Mouse (Mus musculus) E14TG2a.4 (cell line): ENCODE data around the gene Azin2.

Experiments
- H3K27me3 ChIP-seq: 2 replicates; pipeline ENCODE4 v1.6.1; 2014; ENCODE audit warnings: low read length, control low read depth; ENCODE audit not compliant: insufficient read depth
- H3K36me3 ChIP-seq: 2 replicates; pipeline ENCODE4 v1.6.1; 2014; ENCODE audit warnings: low read length, control low read depth; ENCODE audit not compliant: insufficient read depth
- H3K4me1 ChIP-seq: replicated peaks from 2 replicates; pipeline ENCODE4 v1.6.1; 2014; ENCODE audit warnings: low read depth, low read length, control low read depth
- H3K4me3 ChIP-seq: replicated peaks from 2 replicates; pipeline ENCODE4 v1.5.1; 2014; ENCODE audit warnings: mild to moderate bottlenecking, low read length
- H3K9me3 ChIP-seq: 2 replicates; pipeline ENCODE4 v1.6.1; 2014; ENCODE audit warnings: low read length, control low read depth
- CTCF ChIP-seq: conservative IDR thresholded peaks from 2 replicates; pipeline ENCODE4 v1.5.1; 2014; ENCODE audit warnings: low read length
- NANOG ChIP-seq: IDR thresholded peaks from 2 replicates; pipeline ENCODE4 v1.6.1; 2014; ENCODE audit warnings: borderline replicate concordance, low read length, mixed read lengths
- POU5F1 ChIP-seq: IDR thresholded peaks from 2 replicates; pipeline ENCODE4 v1.6.1; 2014; ENCODE audit warnings: low read length, borderline replicate concordance

The Azin2 gene

DNA sequence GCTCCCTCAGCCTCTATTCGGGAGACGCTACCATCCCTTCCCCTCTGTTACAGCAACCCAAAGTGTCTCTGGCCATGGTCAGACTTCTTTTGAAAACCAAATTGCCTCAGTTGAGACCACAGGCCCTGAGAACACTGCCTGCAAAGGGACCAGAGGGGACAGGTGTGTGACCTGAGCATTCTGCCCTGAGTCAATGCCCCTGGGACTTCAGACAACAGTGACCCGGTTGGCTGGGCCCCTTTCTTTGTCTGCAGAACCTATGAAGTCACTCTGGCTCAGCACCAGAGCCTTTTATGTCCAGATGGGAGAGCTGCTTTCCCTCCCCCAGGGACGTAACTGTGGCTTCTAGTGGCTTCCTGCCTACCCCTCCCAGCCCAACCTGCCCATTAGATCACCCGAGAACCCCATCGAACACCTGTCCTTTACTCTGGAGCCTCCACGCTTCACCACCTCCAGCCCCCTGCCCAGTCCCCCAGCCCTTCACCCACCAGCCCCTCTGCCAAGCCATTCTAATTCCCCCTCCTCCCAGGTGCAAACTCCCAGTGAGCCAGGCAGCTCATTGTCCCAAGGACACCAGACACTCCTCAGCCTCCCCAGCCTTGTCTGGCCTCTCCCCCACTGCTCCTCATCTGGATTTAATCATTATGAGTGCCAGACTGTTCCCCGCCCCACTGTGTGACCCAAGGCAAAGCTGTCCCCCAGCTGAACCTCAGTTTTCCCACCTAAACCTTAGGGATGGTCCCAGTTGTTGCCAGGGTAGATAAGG is 58.0 kb downstream of the Azin2 start:
- Histone ChIP-seq H3K4me1 (peaks cover 27% of the 10 kb centered on the region), H3K9me3 (no peaks in the 10 kb centered on the region), H3K4me3 (no peak overlapping the region), H3K27me3 (peaks cover 35% of the 10 kb centered on the region), H3K36me3 (no peaks in the 10 kb centered on the region)
- TF ChIP-seq POU5F1 (no peak), CTCF (no peak), NANOG (no peak)

DNA sequence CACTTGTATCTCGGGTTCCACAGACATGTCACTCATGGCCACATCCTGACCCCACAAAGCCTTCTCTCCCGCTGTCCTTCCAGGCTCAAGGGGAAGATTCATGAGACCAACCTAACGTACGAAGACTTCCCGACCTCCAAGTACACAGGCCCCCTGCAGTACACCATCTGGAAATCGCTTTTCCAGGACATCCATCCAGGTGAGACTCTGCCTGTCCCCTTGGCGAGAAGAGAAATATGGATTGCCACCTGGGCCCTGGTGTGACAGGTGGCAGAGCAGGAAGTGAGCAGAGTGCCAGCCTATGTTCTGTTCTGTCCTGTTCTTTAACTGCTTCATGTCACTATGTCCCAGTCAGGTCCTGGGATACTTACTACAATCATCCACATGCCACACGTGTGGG is 59.9 kb downstream of the Azin2 start:
- Histone ChIP-seq H3K4me3 (no peak overlapping the region), H3K36me3 (no peaks in the 10 kb centered on the region), H3K9me3 (no peaks in the 10 kb centered on the region), H3K4me1 (peaks cover 32% of the 10 kb centered on the region), H3K27me3 (peaks cover 26% of the 10 kb centered on the region)
- TF ChIP-seq NANOG (no peak), POU5F1 (no peak), CTCF (no peak)

- H3K9me3 ChIP-seq, result no peaks in the 10 kb centered on the region
- TF ChIP-seq NANOG (no peak), POU5F1 (no peak), CTCF (no peak)
- H3K27me3 ChIP-seq, result peaks cover 26% of the 10 kb centered on the region
- H3K4me1 ChIP-seq, result peaks cover 30% of the 10 kb centered on the region
- H3K4me3 ChIP-seq, result no peak overlapping the region
- no peaks in the 10 kb centered on the region for H3K36me3 ChIP-seq
These were observed 61.8 kb downstream of the Azin2 start for GRCm38 (mm10) chr4:128900484-128900883.

DNA sequence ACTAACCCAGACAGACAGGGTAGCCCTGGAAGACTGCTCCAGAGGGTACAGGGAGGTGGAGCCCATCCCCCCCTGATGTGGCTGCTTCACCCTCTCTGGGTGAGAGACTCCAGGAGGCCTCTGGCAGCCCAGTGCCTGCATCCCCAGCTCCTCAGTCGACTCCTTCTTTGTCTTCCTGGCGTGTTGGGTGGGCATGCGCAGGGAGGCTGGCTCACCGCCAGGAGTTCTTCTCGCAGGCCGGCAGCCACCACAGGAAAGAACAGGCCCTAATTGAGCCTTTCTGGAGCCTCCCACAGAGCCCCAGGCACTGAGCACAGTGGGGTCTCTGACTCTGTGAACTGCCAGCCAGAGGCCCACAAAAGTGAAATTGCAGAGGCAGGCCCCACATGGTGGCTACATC is 62.9 kb downstream of the Azin2 start:
- no peaks in the 10 kb centered on the region for H3K36me3 ChIP-seq
- H3K4me3 ChIP-seq, result no peak overlapping the region
- peaks cover 28% of the 10 kb centered on the region for H3K27me3 ChIP-seq
- peaks cover 26% of the 10 kb centered on the region for H3K4me1 ChIP-seq
- no peaks in the 10 kb centered on the region for H3K9me3 ChIP-seq
- TF ChIP-seq POU5F1, result no peak
- no peak for TF ChIP-seq CTCF
- TF ChIP-seq NANOG, result no peak

DNA sequence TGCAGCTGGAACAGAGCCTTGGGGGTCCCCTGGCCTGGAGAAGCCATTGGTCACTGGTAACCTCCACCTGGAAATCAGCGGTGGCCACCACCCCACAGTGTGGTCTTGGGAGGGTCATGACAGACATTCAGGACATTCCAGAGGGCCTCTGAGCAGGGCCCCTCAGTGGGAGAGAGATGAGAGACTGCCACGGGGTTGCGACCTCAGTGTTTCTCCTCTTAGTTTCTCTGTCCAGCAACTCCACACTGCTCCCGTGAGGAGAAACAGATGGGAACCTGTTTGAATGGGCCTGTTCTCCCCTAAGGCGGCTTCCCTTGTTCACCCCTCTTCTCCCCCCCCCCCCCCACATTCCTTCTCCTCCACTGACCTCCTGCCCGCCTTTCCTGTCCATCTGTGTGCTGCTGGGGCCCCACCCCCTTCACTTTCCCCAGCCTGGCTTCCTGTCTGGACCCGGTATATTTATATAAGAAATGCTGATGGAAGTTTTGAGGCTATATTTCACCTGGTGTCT is 64.3 kb downstream of the Azin2 start:
- H3K4me3 ChIP-seq, result no peak overlapping the region
- TF ChIP-seq NANOG, result no peak
- no peak for TF ChIP-seq CTCF
- TF ChIP-seq POU5F1, result no peak
- H3K4me1 ChIP-seq, result peaks cover 22% of the 10 kb centered on the region
- H3K36me3 ChIP-seq, result no peaks in the 10 kb centered on the region
- H3K9me3 ChIP-seq, result no peaks in the 10 kb centered on the region
- peaks cover 31% of the 10 kb centered on the region for H3K27me3 ChIP-seq

DNA sequence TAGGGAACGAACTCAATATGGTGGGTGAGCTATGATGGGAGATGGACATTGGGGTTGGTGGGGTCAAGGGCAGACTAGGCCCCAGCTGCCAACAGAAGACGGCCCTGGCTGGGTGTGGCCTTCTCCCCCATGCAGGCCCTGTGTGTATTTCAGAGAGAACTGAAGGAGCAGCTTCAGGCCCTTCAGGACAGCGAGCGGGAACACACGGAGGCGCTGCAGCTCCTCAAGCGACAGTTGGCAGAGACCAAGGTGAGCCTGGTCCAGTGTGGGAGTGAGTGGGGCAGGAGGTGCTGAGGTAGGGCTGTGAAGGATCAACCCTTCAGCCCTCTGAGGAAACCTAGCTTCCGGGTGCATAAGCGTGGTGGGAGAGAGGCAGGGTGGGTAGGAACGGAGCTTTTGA is 65.6 kb downstream of the Azin2 start:
- Histone ChIP-seq H3K9me3 (no peaks in the 10 kb centered on the region), H3K4me3 (no peak overlapping the region), H3K27me3 (peaks cover 30% of the 10 kb centered on the region), H3K36me3 (no peaks in the 10 kb centered on the region), H3K4me1 (peaks cover 32% of the 10 kb centered on the region)
- TF ChIP-seq POU5F1 (no peak), NANOG (no peak), CTCF (no peak)

DNA sequence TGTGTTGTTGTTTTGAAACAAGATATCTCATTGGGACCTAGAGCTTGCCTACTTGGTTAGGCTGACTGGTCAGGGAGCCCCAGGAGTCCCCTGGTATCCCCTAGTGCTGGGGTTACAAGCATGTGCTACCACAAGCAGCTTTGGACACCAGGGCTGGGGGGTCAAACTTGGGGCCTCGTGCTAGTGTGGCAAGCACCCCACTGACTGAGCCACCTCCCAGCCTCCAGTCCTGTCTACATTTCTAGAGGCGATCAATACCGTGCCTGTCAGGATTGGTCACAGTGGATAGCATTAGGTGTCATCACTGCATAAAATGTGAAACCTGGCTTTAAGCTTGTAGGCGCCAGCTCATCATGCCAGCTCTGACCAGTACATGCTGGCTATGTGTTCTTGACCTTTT is 66.4 kb downstream of the Azin2 start:
- Histone ChIP-seq H3K4me3 (no peak overlapping the region), H3K27me3 (peaks cover 34% of the 10 kb centered on the region), H3K36me3 (no peaks in the 10 kb centered on the region), H3K4me1 (peaks cover 38% of the 10 kb centered on the region), H3K9me3 (no peaks in the 10 kb centered on the region)
- TF ChIP-seq NANOG, result no peak
- TF ChIP-seq CTCF, result no peak
- TF ChIP-seq POU5F1, result no peak

DNA sequence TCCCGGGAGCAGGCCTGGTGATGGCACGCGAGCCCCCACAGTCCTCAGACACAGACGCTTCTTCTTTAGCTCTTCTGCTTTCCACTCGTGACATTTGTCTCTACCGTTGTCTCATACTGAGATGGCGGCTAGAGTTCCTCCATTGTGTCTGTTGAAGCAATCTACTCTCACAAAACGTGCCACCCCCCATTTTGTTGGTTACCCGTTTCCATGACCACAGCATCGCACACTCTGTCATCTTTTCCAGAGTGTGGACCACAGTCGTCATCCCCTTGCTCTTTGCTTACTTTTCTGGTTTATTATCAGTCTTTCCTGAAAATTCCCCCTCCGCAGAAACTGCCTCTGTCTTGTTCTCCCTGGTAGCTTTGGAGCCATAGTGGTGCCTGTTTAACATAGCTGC is 68.1 kb downstream of the Azin2 start:
- no peak for TF ChIP-seq CTCF
- TF ChIP-seq NANOG, result no peak
- TF ChIP-seq POU5F1, result no peak
- H3K4me3 ChIP-seq, result no peak overlapping the region
- no peaks in the 10 kb centered on the region for H3K9me3 ChIP-seq
- H3K4me1 ChIP-seq, result peaks cover 29% of the 10 kb centered on the region
- peaks cover 48% of the 10 kb centered on the region for H3K27me3 ChIP-seq
- H3K36me3 ChIP-seq, result no peaks in the 10 kb centered on the region

- H3K9me3 ChIP-seq, result no peaks in the 10 kb centered on the region
- TF ChIP-seq CTCF, result no peak
- TF ChIP-seq POU5F1, result no peak
- TF ChIP-seq NANOG, result no peak
- peaks cover 63% of the 10 kb centered on the region for H3K27me3 ChIP-seq
- H3K4me1 ChIP-seq, result peaks cover 27% of the 10 kb centered on the region
- H3K36me3 ChIP-seq, result no peaks in the 10 kb centered on the region
- no peak overlapping the region for H3K4me3 ChIP-seq
These were observed 70.1 kb downstream of the Azin2 start for GRCm38 (mm10) chr4:128892188-128892587.
